Mouse (Mus musculus) embryonic fibroblast, embryonic 13.5 days (primary cell): ENCODE measurements at regions not wholly inside any gene's neighbourhood (a gene's known extent, or its start where the extent isn't known, plus 50 kb on each side); places are given as distances from the start of the nearest gene placed in this dataset.
A peak's percentile ranks its signal among the peaks of the same experiment; 100 is the strongest.

Experiments used
- H3K27ac ChIP-seq: 2 replicates; pipeline ENCODE4 v1.5.1; 2012; ENCODE audit warnings: low read length, control low read depth, inconsistent platforms; ENCODE audit not compliant: insufficient read depth
- H3K4me1 ChIP-seq: 2 replicates; pipeline ENCODE4 v1.6.1; 2011; ENCODE audit warnings: low read length; ENCODE audit not compliant: control insufficient read depth, insufficient read depth
- H3K4me3 ChIP-seq: 2 replicates; pipeline ENCODE4 v1.5.1; 2011; ENCODE audit warnings: mild to moderate bottlenecking, control low read depth, low read length; ENCODE audit not compliant: insufficient read depth
- CTCF ChIP-seq: IDR thresholded peaks from 2 replicates; pipeline ENCODE4 v1.5.1; 2011; ENCODE audit warnings: mild to moderate bottlenecking, control low read depth, low read length, moderate library complexity, borderline replicate concordance; ENCODE audit not compliant: insufficient read depth
- POLR2A ChIP-seq: IDR thresholded peaks from 2 replicates; pipeline ENCODE4 v1.6.1; 2011; ENCODE audit warnings: low read depth, mild to moderate bottlenecking, control low read depth, low read length, moderate library complexity

GRCm38 (mm10) chr19:56100131-56100872, 186.6 kb upstream of the Habp2 start:
- TF ChIP-seq CTCF (0 out of 2 replicates have a peak, but pooled peaks have one; percentile 10), POLR2A (no peak)
- no peak overlapping the region for H3K4me3 ChIP-seq
- no peak overlapping the region for H3K27ac ChIP-seq
- peaks cover 6% of the 10 kb centered on the region; the same call in 1 of the 2 replicates for H3K4me1 ChIP-seq

- Histone ChIP-seq H3K4me3 (no peak overlapping the region), H3K27ac (peak overlapping the region; percentile 31; the same call in 1 of the 2 replicates), H3K4me1 (peaks cover 6% of the 10 kb centered on the region; the same call in 1 of the 2 replicates)
- no peak for TF ChIP-seq CTCF
- no peak for TF ChIP-seq POLR2A
These were observed 184.4 kb upstream of the Habp2 start for GRCm38 (mm10) chr19:56102454-56103080.

- H3K4me1 ChIP-seq, result peaks cover 8% of the 10 kb centered on the region; the same call in 1 of the 2 replicates
- no peak for TF ChIP-seq CTCF
- TF ChIP-seq POLR2A, result no peak
- H3K4me3 ChIP-seq, result no peak overlapping the region
- no peak overlapping the region for H3K27ac ChIP-seq
These were observed 181.9 kb upstream of the Habp2 start for GRCm38 (mm10) chr19:56105073-56105451.

- no peak overlapping the region for H3K4me3 ChIP-seq
- no peak for TF ChIP-seq POLR2A
- no peak for TF ChIP-seq CTCF
- no peak overlapping the region for H3K27ac ChIP-seq
- peaks cover 8% of the 10 kb centered on the region; the same call in 1 of the 2 replicates for H3K4me1 ChIP-seq
These were observed 181.4 kb upstream of the Habp2 start for GRCm38 (mm10) chr19:56105452-56106091.

GRCm38 (mm10) chr19:56108796-56109195, 178.1 kb upstream of the Habp2 start:
- Histone ChIP-seq H3K27ac (peak overlapping the region; percentile 6; the same call in 1 of the 2 replicates), H3K4me3 (no peak overlapping the region), H3K4me1 (peaks cover 2% of the 10 kb centered on the region; the same call in 1 of the 2 replicates)
- TF ChIP-seq POLR2A, result no peak
- no peak for TF ChIP-seq CTCF

- Histone ChIP-seq H3K4me3 (no peak overlapping the region), H3K27ac (no peak overlapping the region), H3K4me1 (peaks cover 2% of the 10 kb centered on the region; the same call in 1 of the 2 replicates)
- TF ChIP-seq POLR2A, result no peak
- no peak for TF ChIP-seq CTCF
These were observed 171.2 kb upstream of the Habp2 start for GRCm38 (mm10) chr19:56115552-56116284.

GRCm38 (mm10) chr19:56116285-56116680, 170.7 kb upstream of the Habp2 start:
- no peak overlapping the region for H3K27ac ChIP-seq
- TF ChIP-seq POLR2A (no peak), CTCF (no peak)
- no peak overlapping the region for H3K4me3 ChIP-seq

GRCm38 (mm10) chr19:56120723-56121122, 166.2 kb upstream of the Habp2 start:
- TF ChIP-seq POLR2A (no peak), CTCF (no peak)
- Histone ChIP-seq H3K4me1 (peaks cover 2% of the 10 kb centered on the region; the same call in 1 of the 2 replicates), H3K4me3 (no peak overlapping the region), H3K27ac (no peak overlapping the region)

More at GRCm38 (mm10) chr19:56116285-56116680, 170.7 kb upstream of the Habp2 start:
- peaks cover 2% of the 10 kb centered on the region; the same call in 1 of the 2 replicates for H3K4me1 ChIP-seq

GRCm38 (mm10) chr19:56122186-56122585, 164.8 kb upstream of the Habp2 start:
- H3K4me3 ChIP-seq, result no peak overlapping the region
- H3K4me1 ChIP-seq, result no peaks in the 10 kb centered on the region; the same call in 1 of the 2 replicates
- TF ChIP-seq CTCF, result no peak
- TF ChIP-seq POLR2A, result no peak
- H3K27ac ChIP-seq, result no peak overlapping the region
